ENCODE assay signal across 7 mouse cellular contexts in genomic region chr9:121107643-121108042, GRCm38 (mm10).
A peak's percentile ranks its signal among the peaks of the same experiment; 100 is the strongest.
DNase-seq lines count a peak whose midpoint lies in the region; ATAC-seq and TF ChIP-seq lines count a peak whose summit lies in the region.

No protein-coding gene starts in this region.

- no peaks in the 10 kb centered on the region for H3K36me3 ChIP-seq in stomach, embryonic 16.5 days (ENCODE audit: control insufficient read depth, insufficient read depth, low read length)
- H3K36me3 ChIP-seq in stomach, postnatal 0 days (ENCODE audit: control insufficient read depth, insufficient read depth, low read length), result no peaks in the 10 kb centered on the region
- no peaks in the 10 kb centered on the region for H3K36me3 ChIP-seq in heart, embryonic 12.5 days

- no peak for TF ChIP-seq EP300 in stomach, postnatal 0 days (optimal IDR thresholded peaks at IDR 0.05)

- 68% methylated on average over 5 of the region's 5 CpGs for WGBS in stomach, embryonic 16.5 days
- 52% methylated on average over 5 of the region's 5 CpGs for WGBS in stomach, postnatal 0 days
- WGBS in heart, embryonic 12.5 days, result 66% methylated on average over 5 of the region's 5 CpGs

- H3K9me3 ChIP-seq in stomach, embryonic 16.5 days (replicated peaks; ENCODE audit: control insufficient read depth, low read length), result no peaks in the 10 kb centered on the region
- H3K9me3 ChIP-seq in stomach, postnatal 0 days (ENCODE audit: control insufficient read depth, low read length), result no peaks in the 10 kb centered on the region
- no peaks in the 10 kb centered on the region for H3K9me3 ChIP-seq in heart, embryonic 12.5 days (replicated peaks)

- no peaks in the 10 kb centered on the region for H3K4me1 ChIP-seq in stomach, embryonic 16.5 days (ENCODE audit: control insufficient read depth, insufficient read depth, low read length)
- H3K4me1 ChIP-seq in stomach, postnatal 0 days (replicated peaks; ENCODE audit: control insufficient read depth, insufficient read depth), result no peaks in the 10 kb centered on the region
- 0 out of 2 replicates have a peak, but pooled peaks cover 6% of the 10 kb centered on the region for H3K4me1 ChIP-seq in heart, embryonic 12.5 days (replicated peaks)

- no peak overlapping the region for H3K9ac ChIP-seq in stomach, embryonic 16.5 days (ENCODE audit: low read length)
- H3K9ac ChIP-seq in stomach, postnatal 0 days (ENCODE audit: low read length), result no peak overlapping the region
- H3K9ac ChIP-seq in heart, embryonic 12.5 days, result no peak overlapping the region

- H3K4me2 ChIP-seq in stomach, embryonic 16.5 days (ENCODE audit: low read depth, low read length), result no peak overlapping the region
- no peak overlapping the region for H3K4me2 ChIP-seq in stomach, postnatal 0 days (replicated peaks; ENCODE audit: low read depth)
- H3K4me2 ChIP-seq in heart, embryonic 12.5 days, result no peak overlapping the region

- no peak for TF ChIP-seq CTCF in stomach, postnatal 0 days (IDR thresholded peaks at IDR 0.05; ENCODE audit: low read depth)

- H3K4me3 ChIP-seq in stomach, embryonic 16.5 days (replicated peaks; ENCODE audit: low read length), result no peak overlapping the region
- H3K4me3 ChIP-seq in stomach, postnatal 0 days (ENCODE audit: low read depth, low read length), result no peak overlapping the region
- no peak overlapping the region for H3K4me3 ChIP-seq in heart, embryonic 12.5 days

- no peak overlapping the region for H3K27ac ChIP-seq in stomach, embryonic 16.5 days (ENCODE audit: low read length)
- no peak overlapping the region for H3K27ac ChIP-seq in stomach, postnatal 0 days (replicated peaks)
- no peak overlapping the region for H3K27ac ChIP-seq in heart, embryonic 12.5 days (ENCODE audit: poor library complexity, severe bottlenecking)

- DNase-seq in stomach, postnatal 0 days (ENCODE audit: low spot score), result no peak
- peak; percentile 69 to 92 for DNase-seq in cerebellum, postnatal 4 days (ENCODE audit: low spot score in 2 of 2)
- DNase-seq in layer of hippocampus, postnatal 14 days (ENCODE audit: low spot score in 2 of 2), result peak; percentile 81 to 90
- peak; percentile 16 to 52 for DNase-seq in right cerebral cortex, postnatal 36 days (ENCODE audit: low spot score in 2 of 2)
- no peak for DNase-seq in thymus, postnatal 0 days (ENCODE audit: low spot score)

- no peaks in the 10 kb centered on the region for H3K27me3 ChIP-seq in stomach, embryonic 16.5 days (ENCODE audit: control insufficient read depth, insufficient read depth, low read length)
- H3K27me3 ChIP-seq in stomach, postnatal 0 days (ENCODE audit: control insufficient read depth, insufficient read depth, low read length), result no peaks in the 10 kb centered on the region
- peaks cover 29% of the 10 kb centered on the region; the same call in 1 of the 2 replicates for H3K27me3 ChIP-seq in heart, embryonic 12.5 days (replicated peaks)

- ATAC-seq in stomach, embryonic 16.5 days (ENCODE audit: insufficient read depth, low FRiP score), result 0 out of 2 replicates have a peak, but pooled peaks have one; percentile 5
- ATAC-seq in stomach, postnatal 0 days (ENCODE audit: low FRiP score, low TSS enrichment), result no peak
- peak; percentile 29; the same call in 1 of the 2 replicates for ATAC-seq in heart, embryonic 12.5 days (ENCODE audit: insufficient number of reproducible peaks, low FRiP score)

Comparison
In these comparisons a context has a peak if more than half of its experiments do, and no peak if none do; other contexts are left out.
1. DNase-seq: peak in cerebellum, postnatal 4 days (2 of 2), layer of hippocampus, postnatal 14 days (2 of 2) and right cerebral cortex, postnatal 36 days (2 of 2); none in stomach, postnatal 0 days (single experiment) and thymus, postnatal 0 days (single experiment).